Mouse (Mus musculus) frontal cortex, postnatal 14 days (tissue): ENCODE measurements around the gene Scd1.

ENCODE experiments used
- DNase-seq, 2 experiments: peaks; one replicate each; pipeline ENCODE4 v3.0.0; 2022; ENCODE audit warnings: low spot score in 2 of 2

The Scd1 gene

DNA sequence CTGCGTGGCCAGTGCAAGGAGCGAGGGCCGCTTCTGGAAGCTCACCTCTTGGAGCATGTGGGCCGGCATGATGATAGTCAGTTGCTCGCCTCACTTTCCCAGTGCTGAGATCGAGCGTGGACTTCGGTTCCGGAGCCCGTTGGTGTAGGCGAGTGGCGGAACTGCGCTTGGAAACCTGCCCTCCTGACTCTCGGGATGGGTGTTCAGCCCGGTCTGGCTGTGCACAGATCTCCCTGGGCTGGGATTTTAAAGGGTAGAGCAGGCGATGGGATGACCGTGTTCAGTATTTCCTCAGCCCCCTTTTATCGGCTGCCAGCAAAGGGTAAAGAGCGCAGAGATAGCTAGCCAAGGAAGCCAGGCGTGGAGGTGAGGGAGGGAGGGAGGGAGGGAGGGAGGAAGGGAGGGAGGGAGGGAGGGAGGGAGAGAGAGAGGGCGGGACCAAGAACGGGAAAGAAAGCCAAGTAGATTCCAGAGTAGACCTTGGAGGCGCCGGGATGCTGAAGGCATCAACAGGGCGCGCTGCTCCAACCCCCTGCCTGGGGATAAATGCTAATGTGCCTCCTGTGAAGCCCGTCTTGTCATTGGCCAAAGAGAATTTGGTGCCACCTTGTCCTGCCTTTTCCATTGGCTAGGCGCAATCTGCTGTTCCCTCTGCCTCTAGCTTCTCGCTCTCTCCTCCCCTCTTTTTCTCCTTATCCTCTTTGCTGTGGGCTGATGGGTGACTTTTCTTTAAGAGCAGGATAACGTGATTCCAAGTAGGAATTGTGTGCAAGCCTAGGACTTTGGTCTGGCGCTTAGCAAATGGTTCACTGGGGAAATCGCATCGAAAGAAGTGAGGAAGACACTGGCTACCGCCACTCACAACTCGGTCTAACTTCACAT is at the start of gene Scd1:
TSS of gene Scd1 (minus strand) at position 539 of the 882 bp plus-strand sequence.
- peak; percentile 56 to 58 for DNase-seq

DNA sequence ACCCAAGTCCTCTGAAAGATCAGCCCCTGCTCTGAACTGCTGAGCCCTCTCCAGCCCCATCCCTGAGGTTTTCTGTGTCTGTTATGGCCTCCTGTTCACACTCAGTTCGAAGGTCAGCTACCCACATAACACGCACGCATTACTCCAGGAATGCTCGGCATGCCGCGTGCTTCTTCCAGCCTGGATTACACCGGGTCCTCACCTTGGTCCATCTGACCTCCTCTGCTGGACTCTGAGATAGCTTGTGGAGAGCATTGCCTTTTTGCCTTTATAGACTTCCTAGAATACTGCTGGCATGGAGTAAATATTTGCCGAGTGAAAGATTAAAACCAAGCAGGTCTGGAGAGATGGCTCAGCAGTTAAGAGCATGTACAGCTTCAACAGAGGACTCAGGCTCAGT is 47.7 kb upstream of the Scd1 start:
- DNase-seq = no peak

DNA sequence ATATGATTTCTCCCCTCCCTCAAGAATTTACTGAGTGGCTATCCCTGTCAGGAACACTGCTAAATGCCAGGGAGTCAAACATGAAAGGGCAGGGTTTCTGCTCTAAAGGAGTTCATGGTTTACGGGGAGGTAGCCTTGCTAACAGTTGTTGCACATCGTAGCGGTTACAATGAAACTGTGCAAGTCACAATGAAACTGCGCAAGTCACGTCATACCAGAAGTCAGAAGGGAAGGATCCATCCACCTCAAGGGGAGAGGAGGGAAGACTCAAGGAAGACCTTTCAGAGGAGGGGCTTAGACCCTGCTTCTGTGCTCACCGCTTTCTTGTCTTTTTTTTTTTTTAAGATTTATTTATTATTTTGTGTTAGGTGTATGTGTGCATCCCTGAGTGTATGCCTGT is 47.2 kb upstream of the Scd1 start:
- DNase-seq = no peak

DNA sequence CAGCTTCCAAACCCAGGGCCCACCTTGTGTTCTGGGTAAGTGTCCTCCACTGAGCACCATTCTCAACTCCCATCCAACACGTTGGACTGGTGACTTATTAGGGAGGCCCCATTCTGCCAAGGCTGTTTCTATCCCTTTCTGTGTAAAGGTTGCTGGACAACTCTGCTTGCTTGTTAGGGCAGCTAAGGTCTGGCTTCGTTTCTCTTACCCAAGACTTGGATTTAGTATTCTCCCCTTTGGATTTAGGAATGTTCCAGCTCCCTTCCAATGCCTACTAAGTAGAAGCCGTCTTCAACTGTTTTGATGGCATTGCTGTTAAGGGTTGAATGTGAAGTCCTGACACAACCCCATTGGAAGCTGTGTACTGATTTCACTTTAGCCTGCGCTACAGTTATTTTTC is 40.2 kb upstream of the Scd1 start:
- DNase-seq = no peak

DNA sequence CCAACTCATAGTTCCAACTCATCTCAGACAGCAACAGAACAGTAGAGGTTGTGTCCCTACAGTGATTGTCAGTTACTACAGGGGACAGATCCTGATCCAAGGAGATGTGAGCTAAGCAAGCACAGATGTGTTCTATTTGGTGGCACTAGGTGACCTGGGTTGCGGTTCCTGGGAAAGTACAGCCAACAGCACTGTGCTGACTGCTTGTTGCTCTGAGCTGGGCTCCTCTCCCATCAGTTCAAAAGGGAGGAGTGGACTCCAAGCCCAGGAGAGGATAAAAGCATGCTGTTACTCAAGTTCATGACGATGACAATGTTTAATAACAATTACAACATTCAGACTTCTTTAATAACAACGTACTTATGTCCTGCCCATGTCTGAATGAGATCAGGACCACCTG is 38.1 kb upstream of the Scd1 start:
- no peak for DNase-seq

DNA sequence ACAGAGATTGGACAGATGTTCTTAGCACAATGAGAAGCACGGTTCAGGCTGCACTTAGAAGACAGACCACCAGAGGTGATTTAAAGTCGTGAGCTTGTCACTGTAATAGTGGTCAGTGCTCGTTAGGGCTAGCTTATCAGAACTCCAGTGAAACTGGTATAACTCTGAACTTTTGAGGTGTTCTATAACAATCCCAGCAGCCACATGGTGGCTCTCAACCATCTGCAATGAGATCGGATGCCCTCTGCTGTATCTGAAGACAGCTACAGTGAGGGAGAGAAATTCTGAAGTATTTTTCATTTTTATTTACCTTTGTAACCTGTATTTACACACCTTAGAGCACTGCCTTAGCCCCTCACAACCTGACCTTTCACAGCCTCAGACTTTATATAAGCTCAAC is 31.6 kb upstream of the Scd1 start:
- no peak for DNase-seq

DNA sequence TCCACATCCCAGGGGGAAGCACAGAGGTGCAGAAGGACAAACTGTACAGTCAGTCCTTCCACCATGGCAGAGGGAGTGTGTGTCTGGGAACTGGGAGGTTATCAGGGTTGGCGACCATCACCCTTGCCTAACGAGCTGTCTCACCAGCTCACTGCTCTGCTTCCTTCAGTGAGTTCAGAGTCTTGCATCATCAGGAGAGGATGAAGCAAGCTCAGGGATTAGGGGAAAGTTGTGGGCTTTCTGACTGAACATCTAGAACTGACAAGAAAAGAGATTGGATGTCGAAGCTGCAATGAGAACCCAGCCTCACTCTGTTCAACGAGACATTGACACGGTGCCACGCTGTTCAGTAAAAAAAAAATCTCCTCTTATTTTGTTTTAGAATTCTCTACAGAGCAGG is 30.3 kb upstream of the Scd1 start:
- no peak for DNase-seq

DNA sequence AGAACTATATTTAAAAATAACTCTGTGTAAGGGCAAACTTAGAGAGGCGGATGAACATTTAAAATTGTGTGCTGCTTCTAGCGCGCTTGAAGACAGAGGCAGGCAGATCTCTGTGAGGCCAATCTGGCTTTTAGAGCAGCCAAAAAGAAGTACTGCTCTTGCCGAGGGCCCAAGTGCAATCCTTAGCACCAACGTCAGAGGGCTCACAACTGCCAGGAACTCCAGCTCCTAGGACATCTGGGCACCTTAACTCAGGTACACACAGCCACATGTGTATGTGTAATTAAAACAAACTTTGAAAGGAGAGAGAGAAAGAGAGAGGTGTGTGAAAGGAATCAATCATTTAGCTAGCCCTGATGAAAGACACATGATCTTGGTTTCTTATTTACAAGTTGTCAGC is 24.4 kb upstream of the Scd1 start:
- no peak for DNase-seq

DNA sequence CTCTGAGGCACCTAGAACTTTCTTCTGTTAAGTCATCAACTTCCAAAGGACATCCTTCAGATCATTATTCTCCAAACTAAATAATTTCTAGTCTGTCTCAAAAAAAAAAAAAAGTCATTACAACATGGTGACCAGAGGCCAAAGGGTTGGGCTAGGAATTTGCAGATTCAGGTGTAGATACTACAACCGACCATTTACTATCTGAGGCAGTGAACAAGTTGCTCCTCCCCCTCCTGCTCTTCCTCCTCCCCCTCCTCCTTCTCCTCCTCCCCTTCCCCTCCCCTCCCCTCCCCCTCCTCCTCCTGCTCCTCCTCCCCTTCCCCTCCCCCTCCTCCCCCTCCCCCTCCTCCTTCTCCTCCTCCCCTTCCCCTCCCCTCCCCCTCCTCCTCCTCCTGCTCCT is 20.0 kb upstream of the Scd1 start:
- no peak for DNase-seq

DNA sequence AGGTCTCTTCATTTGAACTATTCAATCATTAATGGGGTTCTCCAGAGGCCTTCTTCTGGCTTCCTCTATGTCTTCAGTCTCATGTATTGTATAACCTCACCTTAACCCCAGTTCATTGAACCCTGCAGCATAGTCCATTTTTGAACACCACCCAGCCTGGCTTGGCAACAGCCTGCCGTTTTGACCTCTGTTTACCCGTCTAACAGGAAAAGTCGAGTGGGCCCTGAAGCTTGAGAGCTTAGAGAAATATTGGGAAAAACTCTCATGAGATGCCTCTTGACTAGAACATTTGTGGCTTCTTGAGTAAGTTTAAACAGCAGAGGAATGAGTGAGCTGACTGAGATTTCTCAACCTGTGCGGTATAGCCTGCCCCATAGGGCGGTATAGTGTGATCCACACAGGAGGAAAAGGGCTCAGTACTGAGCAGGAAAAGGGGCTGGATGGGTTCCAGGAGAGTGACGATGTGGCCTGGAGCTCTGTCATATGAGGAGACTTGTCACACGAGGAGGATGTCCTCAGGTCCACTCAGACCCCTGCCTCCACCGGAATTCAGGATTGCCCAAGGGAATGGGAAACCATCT is 14.5 kb upstream of the Scd1 start:
- no peak for DNase-seq

DNA sequence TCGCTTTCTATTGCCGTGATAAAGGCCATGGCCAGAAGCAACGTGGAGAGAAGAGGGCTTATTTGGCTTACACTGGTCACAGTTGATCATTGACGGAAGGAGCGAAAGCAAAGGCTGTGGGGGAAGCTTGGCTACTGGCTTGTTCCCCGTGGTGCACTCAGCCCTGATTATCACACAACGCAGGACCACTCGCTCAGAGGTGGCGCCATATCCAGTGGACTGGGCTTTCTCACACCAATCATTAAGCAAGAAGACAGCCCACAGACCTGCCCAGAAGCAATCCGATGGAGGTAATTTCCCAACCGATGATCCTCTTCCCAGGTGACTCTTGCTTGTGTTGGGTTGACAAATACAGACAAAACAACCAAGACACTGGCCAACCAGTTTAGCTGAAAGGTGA is 11.9 kb upstream of the Scd1 start:
- no peak for DNase-seq

DNA sequence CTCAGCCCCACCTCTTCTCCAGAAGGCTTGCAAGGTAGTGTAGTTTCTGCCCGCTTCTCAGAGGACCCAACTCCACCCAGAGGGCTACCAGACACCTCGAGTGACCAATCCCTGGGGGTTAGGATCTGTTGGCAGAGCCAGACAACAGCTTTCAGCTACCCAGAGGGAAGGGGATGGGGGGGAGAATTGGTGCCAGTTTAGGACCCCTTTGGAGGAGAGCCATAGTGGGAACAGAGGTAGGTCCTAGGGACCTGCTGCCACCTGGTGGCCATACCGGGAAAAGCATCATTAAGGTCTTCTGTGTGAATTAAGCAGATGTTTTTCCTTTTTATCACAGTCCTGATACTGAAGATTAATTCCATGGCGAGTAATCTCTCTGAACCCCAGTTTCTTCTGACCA is 11.3 kb upstream of the Scd1 start:
- DNase-seq = peak in 1 of 2 experiments; percentile 66

DNA sequence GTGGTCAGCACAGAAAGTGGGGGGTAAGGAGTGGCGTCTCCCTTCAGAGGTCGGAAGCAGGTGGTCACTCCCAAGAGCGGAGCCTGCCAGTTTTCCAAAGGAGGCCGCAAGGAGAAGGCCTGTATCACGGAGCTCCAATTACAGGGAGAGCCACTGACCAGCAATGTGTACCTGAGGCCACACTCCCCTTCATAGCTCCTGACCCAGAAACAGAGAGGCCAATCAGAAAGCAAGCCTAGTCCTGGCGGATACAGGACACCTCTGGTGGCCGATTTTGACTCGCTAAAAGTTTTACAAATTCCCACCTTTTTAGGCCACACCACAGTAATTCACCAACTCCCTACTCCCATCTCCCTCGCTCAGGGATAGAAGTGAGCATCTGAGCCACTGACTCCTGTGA is 10.9 kb upstream of the Scd1 start:
- DNase-seq = no peak

DNA sequence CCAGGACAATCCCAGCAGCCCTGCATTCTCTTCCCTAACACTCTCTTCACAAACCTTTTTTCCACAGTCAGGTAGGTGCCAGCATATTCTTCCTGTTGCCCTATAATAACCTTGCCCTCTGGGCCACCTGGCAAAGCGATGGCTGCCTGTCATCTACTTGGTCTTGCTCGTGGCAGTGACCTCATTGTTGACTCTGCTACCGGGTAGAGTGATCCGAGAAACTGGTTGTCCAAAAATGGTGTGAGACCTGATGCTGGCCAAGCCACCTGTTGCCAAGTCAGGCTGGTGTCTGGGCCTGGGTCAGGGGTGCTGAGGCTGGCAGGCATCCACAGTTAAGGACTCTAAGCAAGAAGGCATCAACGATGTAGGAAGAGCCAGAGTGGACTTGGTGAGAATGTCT is 10.4 kb upstream of the Scd1 start:
- DNase-seq = no peak

DNA sequence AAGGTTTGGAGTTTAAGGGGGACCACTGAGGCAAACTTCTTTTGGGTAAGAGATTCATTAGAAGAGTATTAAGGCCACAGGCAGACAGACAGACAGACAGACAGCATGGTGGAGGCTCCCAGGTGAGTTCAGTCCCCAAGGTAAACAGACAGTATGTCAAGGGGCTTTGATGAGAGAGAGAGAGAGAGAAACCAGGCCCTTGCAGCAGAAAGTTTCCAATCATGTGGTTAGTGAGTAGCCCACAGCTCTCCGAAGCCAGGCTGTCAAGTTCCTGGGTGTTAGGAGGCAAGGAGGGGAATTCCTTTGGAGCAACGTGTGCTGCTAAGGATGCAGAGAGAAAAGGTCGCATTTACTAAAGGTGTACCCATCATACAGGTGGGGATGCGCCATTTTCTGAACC is 9.8 kb upstream of the Scd1 start:
- DNase-seq = no peak

DNA sequence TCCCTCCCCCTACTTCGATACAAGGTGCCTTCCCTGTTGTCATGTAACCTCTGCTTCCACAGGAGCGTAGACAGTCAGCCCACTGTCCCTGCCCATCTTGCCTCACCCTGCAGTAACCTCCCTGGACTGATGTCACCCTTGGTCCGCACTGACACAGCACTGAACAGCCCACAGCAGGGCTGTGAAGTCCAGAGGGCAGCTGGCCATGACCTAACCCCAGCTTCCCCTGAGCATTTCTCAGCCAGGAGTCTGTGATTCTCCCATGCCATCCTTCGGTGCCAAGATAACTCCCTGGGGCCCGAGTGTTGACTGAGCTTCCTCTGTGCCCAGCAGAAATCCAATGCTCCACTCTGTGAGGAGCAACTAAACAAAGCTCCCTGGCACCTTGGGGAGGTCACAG is 8.6 kb upstream of the Scd1 start:
- DNase-seq = no peak

DNA sequence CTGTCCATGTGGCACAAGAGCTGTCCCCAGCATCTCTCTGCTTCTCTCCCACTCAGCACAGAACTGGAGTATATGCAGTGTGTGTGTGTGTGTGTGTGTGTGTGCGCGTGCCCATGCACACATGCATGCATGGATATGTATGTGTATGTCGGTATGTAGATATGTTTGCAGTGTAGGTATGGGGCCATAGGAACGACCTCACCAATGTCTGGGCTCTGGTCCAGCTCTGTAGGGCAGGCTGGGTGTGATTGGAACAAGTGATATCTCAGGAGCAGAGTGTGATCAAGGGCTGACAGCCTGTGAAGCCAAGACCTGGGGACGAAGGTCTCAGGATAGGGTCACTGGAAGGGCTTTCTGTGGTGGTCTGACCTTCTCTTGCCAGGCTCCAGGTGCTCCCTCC is 7.8 kb upstream of the Scd1 start:
- no peak for DNase-seq

DNA sequence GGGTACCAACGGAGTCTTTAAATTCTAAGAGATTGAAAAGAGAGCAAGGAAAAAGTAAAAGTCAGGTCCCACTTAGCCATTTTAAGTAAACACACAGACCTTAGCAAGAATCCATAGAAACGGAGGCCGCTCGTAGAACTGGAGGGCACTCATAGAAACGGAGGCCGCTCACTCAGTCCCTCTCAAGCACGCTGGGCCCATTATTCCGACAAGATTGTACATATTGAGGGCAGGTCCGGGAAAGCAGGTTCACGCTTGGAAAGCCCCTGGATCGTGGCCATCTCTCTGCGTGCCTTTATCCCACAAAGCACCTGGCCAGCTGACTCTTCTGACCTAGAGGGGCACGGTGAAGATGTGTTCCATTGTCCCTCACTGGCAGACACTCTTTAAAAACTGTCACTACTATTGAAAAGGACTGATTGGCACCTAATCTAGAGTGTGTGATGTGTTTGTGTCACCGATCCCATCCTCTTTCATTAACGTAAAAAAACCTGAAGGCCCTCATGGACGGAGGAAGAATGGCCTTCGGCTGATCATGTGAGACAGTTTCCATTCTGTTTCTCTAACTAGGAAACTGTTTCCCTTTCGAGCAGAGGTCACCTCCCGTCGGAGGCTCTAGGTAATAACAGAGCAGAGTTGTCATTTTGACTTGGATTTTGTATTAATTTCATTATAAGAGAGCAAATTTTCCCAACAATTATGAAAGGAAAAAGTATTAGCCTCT is 2.8 kb upstream of the Scd1 start:
- no peak for DNase-seq

DNA sequence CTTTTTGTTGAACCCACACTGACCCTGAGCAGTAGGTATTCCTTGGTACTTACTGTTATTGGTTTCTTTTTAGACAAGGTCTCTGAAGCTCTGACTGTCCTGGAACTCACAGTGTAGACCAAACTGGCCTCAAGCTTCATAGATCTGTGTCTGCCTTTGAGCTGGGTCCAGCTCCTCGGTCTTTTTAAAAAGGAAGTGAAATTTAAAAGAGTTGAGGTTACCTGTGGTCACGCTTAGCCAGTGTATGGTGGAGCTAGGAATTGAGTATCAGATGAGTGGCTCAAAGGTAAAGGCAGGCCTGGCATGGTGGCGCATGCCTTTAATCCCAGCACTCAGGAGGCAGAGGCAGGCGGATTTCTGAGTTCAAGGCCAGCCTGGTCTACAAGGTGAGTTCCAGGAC is 916 bp upstream of the Scd1 start:
- no peak for DNase-seq

DNA sequence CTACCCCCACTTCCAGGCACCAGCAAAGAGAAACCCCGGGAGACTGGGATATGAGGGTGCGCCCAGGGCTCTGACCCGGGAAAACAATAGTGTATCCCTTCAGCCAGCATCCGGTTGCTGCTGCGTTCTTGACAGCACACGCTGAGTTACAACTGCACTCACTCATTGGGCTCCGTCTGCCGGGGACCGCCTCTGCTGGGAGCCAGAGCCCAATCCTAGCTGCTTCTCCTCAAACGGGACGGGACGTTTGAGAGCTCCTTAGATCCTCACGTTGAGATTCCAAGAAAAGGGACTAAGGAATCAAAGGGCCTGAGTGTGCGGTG is 505 bp upstream of the Scd1 start:
- DNase-seq = peak in 1 of 2 experiments; percentile 38

DNA sequence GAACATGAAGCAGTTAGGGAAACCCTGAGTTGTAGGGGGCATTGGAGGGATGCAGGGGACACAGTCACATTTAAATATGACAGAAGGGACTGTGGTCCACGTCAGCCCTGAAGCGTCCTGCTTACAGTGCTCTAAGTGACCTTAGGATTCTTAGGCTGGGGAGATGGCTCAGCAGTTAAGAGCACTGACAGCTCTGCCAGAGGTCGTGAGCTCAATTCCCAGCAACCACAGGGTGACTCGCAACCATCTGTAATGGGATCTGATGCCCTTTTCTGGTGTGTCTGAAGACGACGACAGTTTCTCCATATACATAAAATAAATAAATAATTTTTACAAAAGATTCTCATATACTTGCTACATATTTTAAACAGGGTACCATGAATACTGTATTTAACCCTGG is 4.1 kb downstream of the Scd1 start:
- no peak for DNase-seq

DNA sequence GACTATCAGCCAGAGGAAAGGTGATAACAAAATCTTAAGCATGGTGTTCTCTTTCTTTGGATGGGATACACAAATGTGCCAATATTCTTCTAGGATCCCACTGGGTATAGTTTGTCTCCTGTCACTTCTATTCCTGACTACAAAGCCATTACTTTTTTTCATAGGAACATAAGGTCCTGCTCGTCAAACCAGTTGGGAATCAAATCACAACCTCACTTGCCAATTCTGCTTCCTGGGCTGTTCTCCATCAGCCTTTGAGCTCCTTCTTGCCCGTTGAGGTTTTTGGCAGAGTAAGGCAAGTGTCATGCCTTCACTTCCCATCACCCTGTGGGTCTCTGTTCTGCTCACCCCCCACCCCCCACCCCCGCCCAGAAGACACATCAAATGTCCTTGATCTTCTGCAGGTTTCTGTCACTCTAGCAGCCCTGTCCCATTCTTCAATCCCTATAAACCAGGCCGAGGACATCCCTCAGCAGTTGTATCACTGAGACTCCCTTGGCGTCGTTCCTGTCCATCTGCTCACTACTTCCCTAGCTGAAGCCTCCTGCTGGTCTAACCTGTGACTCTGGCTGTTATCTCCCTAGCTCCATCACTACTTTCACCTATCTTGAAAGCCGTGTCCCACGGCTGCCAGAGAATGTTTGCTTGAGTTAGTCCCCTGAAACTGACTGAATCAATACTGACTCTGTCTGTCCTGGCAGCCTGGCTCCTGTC is 7.0 kb downstream of the Scd1 start:
- DNase-seq = no peak

DNA sequence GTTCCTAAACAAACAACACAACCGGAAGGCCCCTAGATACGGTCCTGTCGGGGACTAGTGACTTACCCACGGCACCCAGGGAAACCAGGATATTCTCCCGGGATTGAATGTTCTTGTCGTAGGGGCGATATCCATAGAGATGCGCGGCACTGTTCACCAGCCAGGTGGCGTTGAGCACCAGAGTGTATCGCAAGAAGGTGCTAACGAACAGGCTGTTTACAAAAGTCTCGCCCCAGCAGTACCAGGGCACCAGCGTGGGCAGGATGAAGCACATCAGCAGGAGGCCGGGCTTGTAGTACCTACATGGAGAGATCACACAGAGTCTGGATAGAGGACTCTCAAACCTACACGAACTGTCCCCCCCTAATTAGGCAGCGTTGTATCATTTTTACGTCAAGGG is 7.6 kb downstream of the Scd1 start:
- DNase-seq = no peak
